Mouse (Mus musculus): ENCODE data around the gene Pgm2l1.

Pgm2l1 gene

GRCm38 (mm10) chr7:100227158-100227875 lies at the start of gene Pgm2l1:
Gene Pgm2l1 (plus strand): TSS chr7:100227394.
- peak; percentile 93 for DNase-seq (ENCODE audit: low read depth, low spot score)

- DNase-seq (ENCODE audit: low read depth, low spot score), result peak; percentile 56
Observed at GRCm38 (mm10) chr7:100178016-100178890, 48.9 kb upstream of the Pgm2l1 start.

DNA sequence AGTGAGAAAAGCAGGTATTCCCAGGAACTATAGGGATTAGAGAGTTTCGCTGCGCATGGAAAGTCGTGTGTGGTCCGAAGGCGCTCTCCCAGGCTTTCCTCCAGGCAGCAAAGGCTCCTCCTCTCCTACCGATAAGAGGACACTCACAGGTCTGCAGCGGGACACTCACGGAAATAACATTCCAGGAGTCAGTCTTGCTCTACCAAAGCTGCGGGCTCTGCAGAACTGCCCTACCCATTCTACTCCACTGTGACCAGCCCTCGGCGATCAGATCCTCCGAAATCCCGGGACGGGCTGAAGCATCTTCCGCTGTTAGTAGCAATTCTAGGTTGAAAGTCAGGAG lies 48.3 kb upstream of the Pgm2l1 start:
- peak; percentile 43 for DNase-seq (ENCODE audit: low read depth, low spot score)

GRCm38 (mm10) chr7:100179394-100179793 lies 47.8 kb upstream of the Pgm2l1 start:
- DNase-seq (ENCODE audit: low read depth, low spot score), result no peak

DNA sequence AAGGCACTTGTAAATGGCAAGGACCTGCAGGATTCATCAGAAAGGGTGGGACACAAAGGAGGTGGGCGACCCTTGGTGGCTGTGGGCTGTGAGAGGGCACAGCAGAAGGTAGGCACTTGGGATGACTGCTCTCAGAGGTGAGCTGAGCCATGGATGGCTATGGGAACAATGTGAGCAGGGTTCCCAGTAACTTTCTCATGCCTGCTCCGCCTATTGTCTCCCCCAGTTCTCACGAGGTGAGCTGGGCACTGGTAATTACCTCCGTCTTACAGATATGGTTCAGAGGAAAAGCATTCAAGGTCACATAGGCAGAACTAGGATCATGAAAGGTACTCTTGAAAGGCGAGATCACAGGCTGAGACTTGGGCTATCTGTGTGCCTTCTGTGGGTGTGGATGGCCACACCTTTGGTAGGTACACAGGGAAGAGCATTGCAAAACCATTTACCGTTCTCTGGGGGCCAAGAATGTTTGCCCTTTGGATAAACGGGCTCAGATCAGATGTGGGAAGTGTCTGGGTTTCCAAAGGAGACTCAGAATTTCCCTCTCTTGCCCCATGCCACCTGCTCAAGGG lies 47.3 kb upstream of the Pgm2l1 start:
- DNase-seq (ENCODE audit: low read depth, low spot score), result no peak

GRCm38 (mm10) chr7:100181176-100181575 lies 46.0 kb upstream of the Pgm2l1 start:
- DNase-seq (ENCODE audit: low read depth, low spot score), result no peak

DNA sequence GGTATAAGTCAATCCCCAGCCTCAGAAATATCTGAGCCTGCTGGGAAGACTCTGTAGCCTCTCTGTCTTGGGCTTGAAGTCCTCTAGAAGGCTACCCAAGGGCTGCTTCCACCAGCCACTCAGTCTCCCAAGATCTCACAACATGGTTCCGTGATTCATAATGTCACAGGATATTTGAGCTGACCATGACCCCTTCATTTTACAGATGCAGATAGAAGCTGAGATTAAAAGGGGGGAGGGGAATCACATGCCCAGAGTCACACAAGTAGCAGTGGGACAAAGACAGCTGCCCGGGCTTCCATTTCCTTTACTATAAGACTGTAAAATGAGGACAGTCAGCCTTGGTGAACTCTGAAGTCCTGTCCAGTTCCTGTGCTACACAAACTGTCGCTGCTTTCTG lies 45.6 kb upstream of the Pgm2l1 start:
- no peak for DNase-seq (ENCODE audit: low read depth, low spot score)

GRCm38 (mm10) chr7:100182388-100182787 lies 44.8 kb upstream of the Pgm2l1 start:
- no peak for DNase-seq (ENCODE audit: low read depth, low spot score)

DNA sequence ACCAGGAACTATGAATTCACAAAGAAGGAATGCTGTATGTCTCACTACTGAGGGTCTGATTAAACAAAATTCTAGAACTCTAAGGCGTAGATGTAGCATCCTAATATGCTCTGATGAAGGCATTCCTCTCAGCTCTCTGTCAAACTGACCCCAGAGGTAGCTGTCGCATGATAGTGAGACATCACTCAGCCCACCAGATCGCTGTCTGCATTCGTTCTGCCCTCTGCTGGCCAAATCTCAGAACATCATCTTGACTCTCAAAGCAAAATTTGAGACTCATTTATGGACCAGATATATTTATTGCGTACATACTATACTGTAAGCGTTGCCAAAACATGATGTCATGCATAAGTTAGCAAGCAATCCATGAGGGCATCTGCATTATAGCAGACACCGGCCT lies 39.6 kb upstream of the Pgm2l1 start:
- peak; percentile 56 for DNase-seq (ENCODE audit: low read depth, low spot score)

DNA sequence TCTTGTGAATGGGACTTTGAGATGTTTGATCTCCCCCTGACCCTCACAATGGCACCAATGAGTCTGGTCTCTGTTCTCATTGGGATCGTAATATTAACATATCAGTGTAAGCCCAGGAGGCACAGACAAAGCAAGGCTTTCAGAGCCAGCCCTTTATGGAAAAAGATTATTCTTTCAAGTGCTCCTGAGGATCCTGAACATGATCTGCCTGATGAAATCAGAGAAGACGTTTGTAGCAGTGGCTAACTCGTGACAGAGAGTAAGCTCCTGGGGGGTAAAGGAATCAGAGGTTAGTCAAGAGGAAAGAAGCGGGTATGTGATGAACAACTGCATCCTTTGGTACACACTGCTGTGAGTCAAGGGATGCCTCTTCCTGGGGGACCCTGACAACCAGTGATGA lies 37.0 kb upstream of the Pgm2l1 start:
- DNase-seq (ENCODE audit: low read depth, low spot score), result no peak

DNA sequence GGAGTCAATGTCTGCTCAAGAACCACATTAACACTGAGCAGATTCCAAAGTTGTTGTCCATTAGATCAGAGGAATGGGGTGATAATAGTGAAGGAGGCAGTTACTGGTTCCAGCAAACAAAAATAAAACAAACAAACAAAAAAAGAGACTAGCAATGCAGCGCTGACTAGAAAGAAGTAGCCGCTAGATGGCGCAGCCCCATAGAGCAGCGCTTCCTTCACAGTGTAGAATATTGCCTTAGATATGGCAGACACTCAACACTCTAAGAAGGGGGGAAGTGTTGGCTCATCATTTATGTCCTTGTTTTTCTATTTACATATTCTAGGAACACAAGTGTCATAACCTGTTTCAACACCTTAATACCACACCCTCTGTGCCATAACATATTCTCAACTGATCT lies 36.4 kb upstream of the Pgm2l1 start:
- DNase-seq (ENCODE audit: low read depth, low spot score), result peak; percentile 50

DNA sequence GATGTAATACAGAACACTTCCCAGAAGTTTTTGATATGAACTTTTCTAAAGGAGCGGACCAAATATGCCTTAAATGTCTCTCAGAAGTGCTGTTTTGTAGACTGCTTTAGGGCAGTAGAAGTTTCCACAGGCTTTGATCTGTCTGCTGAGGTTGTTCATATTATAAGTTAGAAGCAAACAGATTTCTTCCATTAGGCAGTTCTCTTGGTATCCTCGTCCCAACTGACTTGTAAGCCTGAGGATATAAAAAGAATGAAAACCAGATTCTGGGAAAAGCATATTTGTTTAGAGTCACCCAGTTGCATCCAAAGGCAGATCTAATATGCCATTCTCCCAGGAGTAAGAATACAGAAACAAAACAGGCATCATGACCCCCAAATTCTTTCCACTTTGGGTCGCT lies 26.0 kb upstream of the Pgm2l1 start:
- DNase-seq (ENCODE audit: low read depth, low spot score), result no peak

DNA sequence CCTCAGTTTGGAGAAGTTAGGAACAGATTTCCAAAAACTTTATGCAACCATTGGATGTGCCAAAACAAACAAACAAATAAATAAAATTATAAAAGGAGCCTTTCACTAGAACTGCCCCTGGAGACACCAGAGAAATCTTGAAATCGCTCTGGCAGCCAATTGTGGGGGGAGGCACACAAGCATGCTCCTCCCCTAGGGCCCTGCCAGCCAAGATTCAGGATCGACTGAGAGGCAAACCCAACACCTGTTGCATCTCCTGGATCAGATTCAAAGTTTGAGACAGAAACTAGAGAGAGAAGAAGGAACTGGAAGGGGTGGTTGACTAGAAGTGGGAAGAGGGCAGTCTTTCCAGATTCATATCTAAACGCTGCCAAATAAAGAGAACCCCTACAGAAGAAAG lies 23.6 kb upstream of the Pgm2l1 start:
- DNase-seq (ENCODE audit: low read depth, low spot score), result no peak

GRCm38 (mm10) chr7:100204871-100205270 lies 22.3 kb upstream of the Pgm2l1 start:
- DNase-seq (ENCODE audit: low read depth, low spot score), result no peak

- DNase-seq (ENCODE audit: low read depth, low spot score), result no peak
Observed at GRCm38 (mm10) chr7:100206144-100206543, 21.1 kb upstream of the Pgm2l1 start.

DNA sequence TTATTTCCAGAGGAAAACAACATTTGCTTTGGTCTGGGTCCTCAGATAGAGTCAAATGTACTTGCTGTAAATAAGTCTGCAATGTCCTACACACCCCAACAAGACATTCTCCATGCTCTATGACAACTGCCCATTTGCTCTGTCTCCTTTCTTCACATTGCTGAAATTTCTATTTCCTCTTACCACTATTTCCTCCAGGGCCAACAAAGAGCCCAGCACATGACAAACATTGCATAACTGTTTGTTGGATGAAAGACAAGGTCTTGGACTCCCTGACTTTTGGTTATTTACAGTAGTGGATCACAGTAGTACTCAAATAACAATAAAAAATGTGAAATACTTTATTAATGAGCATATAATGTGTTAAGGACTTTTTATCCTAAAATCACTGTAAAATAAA lies 19.3 kb upstream of the Pgm2l1 start:
- DNase-seq (ENCODE audit: low read depth, low spot score), result no peak

DNA sequence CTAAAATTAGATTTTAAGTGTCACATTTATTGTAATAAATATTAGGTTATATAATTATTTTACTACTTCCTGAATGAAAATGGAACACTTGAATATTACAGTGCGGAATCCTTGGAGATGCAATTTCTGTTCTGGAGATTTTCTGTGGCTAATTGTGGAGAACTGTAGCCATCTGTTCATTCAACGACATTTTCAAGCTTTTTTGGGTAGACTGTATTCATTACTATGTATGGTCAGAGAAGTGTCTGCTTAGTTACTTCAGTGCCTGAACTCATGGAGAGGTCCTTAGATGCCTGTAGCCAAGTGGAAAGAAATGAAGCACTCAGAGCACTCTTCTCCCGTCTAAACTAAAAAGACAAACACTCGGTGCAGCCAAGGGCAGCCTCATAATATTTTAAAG lies 12.9 kb upstream of the Pgm2l1 start:
- no peak for DNase-seq (ENCODE audit: low read depth, low spot score)

- no peak for DNase-seq (ENCODE audit: low read depth, low spot score)
Observed at GRCm38 (mm10) chr7:100215116-100215732, 12.0 kb upstream of the Pgm2l1 start.

GRCm38 (mm10) chr7:100215976-100216375 lies 11.2 kb upstream of the Pgm2l1 start:
- DNase-seq (ENCODE audit: low read depth, low spot score), result no peak

DNA sequence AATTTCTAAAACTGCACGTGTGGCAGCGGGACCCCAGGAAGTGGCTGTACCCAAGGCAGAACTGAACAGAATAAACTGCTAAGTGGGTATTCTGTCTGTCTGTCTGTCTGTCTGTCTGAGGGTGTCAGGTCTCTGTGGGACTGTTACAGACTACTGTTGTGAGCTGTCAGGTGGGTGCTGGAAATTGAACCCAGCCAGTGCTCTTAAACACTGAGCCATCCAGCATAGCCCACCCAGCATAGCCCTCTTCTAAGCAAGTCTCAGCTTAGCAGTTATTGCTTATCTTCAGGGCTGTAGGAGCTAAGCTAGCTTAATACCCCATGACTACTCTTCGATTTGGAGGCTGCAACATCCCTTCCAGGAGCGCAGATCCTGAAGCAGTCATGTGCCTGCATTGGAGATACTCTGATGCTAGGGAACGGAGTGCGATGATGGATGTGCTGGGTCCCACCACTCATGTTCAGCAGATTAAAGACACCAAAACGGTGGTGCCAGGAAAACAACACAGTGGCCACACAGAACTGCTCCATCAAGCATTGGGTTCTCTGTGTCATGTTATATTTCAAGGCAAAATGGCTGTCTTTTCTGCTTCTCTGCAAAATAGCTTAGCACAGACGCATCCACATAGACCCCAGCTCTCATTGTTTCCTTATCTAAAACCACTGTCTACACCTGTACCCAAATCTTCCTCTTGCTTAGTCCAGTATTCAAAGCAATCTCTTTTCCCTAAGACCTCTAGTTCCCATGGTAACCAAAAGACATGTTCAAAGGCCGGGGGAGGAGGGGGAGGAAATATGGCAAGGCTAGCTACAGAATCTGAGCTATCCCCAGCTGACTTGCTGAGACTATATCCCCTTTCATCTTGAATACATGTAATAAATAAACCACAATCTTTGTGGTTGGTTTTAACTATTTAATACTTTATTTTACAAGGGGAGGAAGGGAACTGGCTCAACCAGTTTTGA lies 10.3 kb upstream of the Pgm2l1 start:
- DNase-seq (ENCODE audit: low read depth, low spot score), result no peak

DNA sequence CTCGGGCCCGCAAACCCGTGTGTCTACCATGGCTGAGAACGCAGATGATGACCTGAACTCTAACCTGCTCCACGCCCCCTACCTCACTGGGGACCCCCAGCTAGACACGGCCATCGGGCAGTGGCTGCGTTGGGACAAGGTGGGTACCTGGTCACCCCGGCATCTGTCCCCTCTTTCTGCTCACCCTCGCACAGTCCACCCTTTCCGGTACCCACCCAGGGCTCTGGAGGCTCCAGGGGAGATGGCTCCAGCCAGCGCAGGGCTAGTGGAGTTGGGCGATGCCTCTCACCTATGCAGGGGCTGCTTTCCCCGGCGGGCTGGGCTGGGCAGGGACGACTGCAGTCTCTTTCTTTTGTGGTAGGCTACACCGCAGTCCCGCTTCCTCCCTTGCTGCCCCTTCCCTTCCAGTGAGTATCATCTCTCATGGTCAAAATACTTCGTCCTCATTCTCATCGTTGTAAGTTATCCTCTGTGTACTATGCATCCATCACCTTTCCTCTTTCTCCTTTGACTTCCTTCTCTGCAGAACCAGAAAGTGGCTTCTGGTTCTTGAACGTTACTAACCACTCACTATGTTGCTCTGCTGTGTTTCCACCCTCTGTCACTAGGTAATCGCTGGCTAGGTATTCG lies 817 bp downstream of the Pgm2l1 start:
- DNase-seq (ENCODE audit: low read depth, low spot score), result no peak

All from mesoderm, embryonic 11.5 days (tissue).